Mouse (Mus musculus): ENCODE results near the gene Ksr1. TPM values are rescaled to one million over a fixed set of nuclear protein-coding genes. Genes with fewer than 3 reads are reported as not detected.

Ksr1 gene
- polyA plus RNA-seq, 1 experiment: 20.6 TPM

DNA sequence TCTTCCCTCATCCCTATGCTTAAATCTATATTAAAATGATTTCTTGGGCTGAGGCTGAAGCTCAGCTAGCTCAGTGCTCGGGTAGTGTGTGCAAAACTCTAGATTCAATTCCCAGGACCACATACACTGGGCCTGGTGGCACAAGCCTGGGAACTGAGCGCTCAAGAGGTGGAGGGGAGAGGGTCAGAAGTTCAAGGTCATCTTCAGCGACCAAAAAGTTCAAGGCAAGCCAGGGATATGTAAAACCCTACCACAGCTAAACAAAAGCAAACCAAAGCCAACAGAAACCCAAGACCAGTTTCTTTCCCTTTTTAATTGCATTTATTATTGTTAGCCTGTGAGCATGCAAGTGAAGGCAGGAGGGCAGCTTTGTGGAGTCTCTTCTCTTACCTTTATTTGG lies 4.1 kb upstream of the Ksr1 start:
- no peak for TF ChIP-seq POLR2A (IDR thresholded peaks at IDR 0.05; ENCODE audit: insufficient read length, low read depth)
- TF ChIP-seq MAX (IDR thresholded peaks at IDR 0.05; ENCODE audit: low read depth): no peak
- TF ChIP-seq POLR2AphosphoS2 (IDR thresholded peaks at IDR 0.05; ENCODE audit: insufficient read length, low read depth): no peak
- no peak for TF ChIP-seq E2F4 (IDR thresholded peaks at IDR 0.05; ENCODE audit: insufficient read depth)
- no peak for TF ChIP-seq CEBPB (IDR thresholded peaks at IDR 0.05; ENCODE audit: insufficient read depth, poor library complexity, severe bottlenecking)
- no peak for TF ChIP-seq TCF3 (IDR thresholded peaks at IDR 0.05; ENCODE audit: insufficient read length, low read depth)
- no peak for TF ChIP-seq MYOG (IDR thresholded peaks at IDR 0.05; ENCODE audit: control insufficient read depth in 1 of 3, insufficient read depth in 1 of 3, insufficient read length in 2 of 3, low read depth in 2 of 3)
- H3K4me3 ChIP-seq: no peak overlapping the region
- H3K79me2 ChIP-seq (ENCODE audit: control insufficient read depth, insufficient read depth): no peaks in the 10 kb centered on the region
- H3K4me2 ChIP-seq (ENCODE audit: low read depth): no peak overlapping the region
- H3K27me3 ChIP-seq (ENCODE audit: control insufficient read depth, insufficient read depth, insufficient read length): peaks cover 4% of the 10 kb centered on the region
- no peak overlapping the region for H3ac ChIP-seq (ENCODE audit: control insufficient read depth, insufficient read length)
- H3K36me3 ChIP-seq (ENCODE audit: control insufficient read depth, insufficient read depth): no peaks in the 10 kb centered on the region

DNA sequence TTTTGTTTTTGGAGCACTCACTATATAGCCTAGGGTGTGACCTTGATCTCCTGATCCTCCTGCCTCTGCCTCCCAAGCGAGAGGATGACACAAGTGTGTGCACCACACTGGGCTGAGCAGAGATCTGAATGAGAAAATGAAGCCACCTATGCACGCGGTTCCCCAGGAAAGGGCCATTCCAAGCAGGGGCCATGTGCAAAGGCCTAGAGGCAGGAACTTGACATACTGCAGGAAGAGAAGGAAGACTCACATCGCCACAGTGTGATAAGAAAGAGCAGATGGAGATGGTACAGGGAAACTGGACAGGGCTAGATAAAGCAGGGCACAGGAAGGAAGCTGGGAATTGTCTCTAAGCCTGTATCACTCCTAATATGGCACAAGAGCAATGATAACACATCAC lies 3.1 kb upstream of the Ksr1 start:
- no peaks in the 10 kb centered on the region for H3K36me3 ChIP-seq (ENCODE audit: control insufficient read depth, insufficient read depth)
- H3K27me3 ChIP-seq (ENCODE audit: control insufficient read depth, insufficient read depth, insufficient read length): no peaks in the 10 kb centered on the region
- no peak for TF ChIP-seq MAX (IDR thresholded peaks at IDR 0.05; ENCODE audit: low read depth)
- TF ChIP-seq CEBPB (IDR thresholded peaks at IDR 0.05; ENCODE audit: insufficient read depth, poor library complexity, severe bottlenecking): no peak
- TF ChIP-seq POLR2A (IDR thresholded peaks at IDR 0.05; ENCODE audit: insufficient read length, low read depth): no peak
- TF ChIP-seq USF1 (IDR thresholded peaks at IDR 0.05; ENCODE audit: low read depth): no peak
- TF ChIP-seq TCF12 (IDR thresholded peaks at IDR 0.05; ENCODE audit: insufficient read depth, poor library complexity, severe bottlenecking): no peak
- TF ChIP-seq MYOG (IDR thresholded peaks at IDR 0.05; ENCODE audit: control insufficient read depth in 1 of 3, insufficient read depth in 1 of 3, insufficient read length in 2 of 3, low read depth in 2 of 3): no peak
- no peak for TF ChIP-seq E2F4 (IDR thresholded peaks at IDR 0.05; ENCODE audit: insufficient read depth)
- no peak for TF ChIP-seq TCF3 (IDR thresholded peaks at IDR 0.05; ENCODE audit: insufficient read length, low read depth)
- no peak for TF ChIP-seq POLR2AphosphoS2 (IDR thresholded peaks at IDR 0.05; ENCODE audit: insufficient read length, low read depth)
- no peak for TF ChIP-seq MYOD1 (IDR thresholded peaks at IDR 0.05; ENCODE audit: control insufficient read depth in 1 of 3, insufficient read length in 2 of 3, low read depth in 2 of 3)
- TF ChIP-seq REST (IDR thresholded peaks at IDR 0.05; ENCODE audit: insufficient read depth, insufficient read length): no peak
- no peak for TF ChIP-seq SRF (IDR thresholded peaks at IDR 0.05; ENCODE audit: control insufficient read depth, insufficient read length, low read depth)
- no peak overlapping the region for H3K4me2 ChIP-seq (ENCODE audit: low read depth)
- no peaks in the 10 kb centered on the region for H3K79me2 ChIP-seq (ENCODE audit: control insufficient read depth, insufficient read depth)
- H3K4me3 ChIP-seq: no peak overlapping the region
- no peak overlapping the region for H3ac ChIP-seq (ENCODE audit: control insufficient read depth, insufficient read length)

DNA sequence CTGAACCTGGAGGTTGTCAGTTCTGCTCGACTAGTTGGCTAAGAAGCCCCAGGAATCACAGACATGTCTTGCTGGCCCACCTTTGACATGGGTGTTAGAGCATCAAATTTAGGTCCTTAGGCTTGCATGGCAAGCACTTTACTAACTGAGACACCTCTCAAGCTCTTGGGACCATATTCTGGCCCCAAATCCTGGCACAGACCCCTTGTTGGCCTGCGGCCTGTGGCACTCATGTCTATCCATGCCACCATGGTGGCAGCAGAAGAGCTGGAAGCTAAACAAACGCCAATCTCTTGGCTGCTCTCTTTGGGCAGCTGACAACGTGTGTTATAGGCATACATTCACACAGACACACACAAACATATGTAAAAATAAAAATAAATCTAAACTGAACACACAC lies 2.6 kb upstream of the Ksr1 start:
- Histone ChIP-seq H3K4me2 (ENCODE audit: low read depth) (no peak overlapping the region), H3ac (ENCODE audit: control insufficient read depth, insufficient read length) (no peak overlapping the region), H3K4me3 (no peak overlapping the region), H3K27me3 (ENCODE audit: control insufficient read depth, insufficient read depth, insufficient read length) (no peaks in the 10 kb centered on the region), H3K36me3 (ENCODE audit: control insufficient read depth, insufficient read depth) (no peaks in the 10 kb centered on the region), H3K79me2 (ENCODE audit: control insufficient read depth, insufficient read depth) (peaks cover under 1% of the 10 kb centered on the region)
- TF ChIP-seq REST (IDR thresholded peaks at IDR 0.05; ENCODE audit: insufficient read depth, insufficient read length): no peak
- TF ChIP-seq POLR2AphosphoS2 (IDR thresholded peaks at IDR 0.05; ENCODE audit: insufficient read length, low read depth): no peak
- TF ChIP-seq E2F4 (IDR thresholded peaks at IDR 0.05; ENCODE audit: insufficient read depth): no peak
- no peak for TF ChIP-seq USF1 (IDR thresholded peaks at IDR 0.05; ENCODE audit: low read depth)
- TF ChIP-seq MAX (IDR thresholded peaks at IDR 0.05; ENCODE audit: low read depth): no peak
- TF ChIP-seq POLR2A (IDR thresholded peaks at IDR 0.05; ENCODE audit: insufficient read length, low read depth): no peak
- no peak for TF ChIP-seq MYOD1 (IDR thresholded peaks at IDR 0.05; ENCODE audit: control insufficient read depth in 1 of 3, insufficient read length in 2 of 3, low read depth in 2 of 3)
- no peak for TF ChIP-seq TCF3 (IDR thresholded peaks at IDR 0.05; ENCODE audit: insufficient read length, low read depth)
- TF ChIP-seq MYOG (IDR thresholded peaks at IDR 0.05; ENCODE audit: control insufficient read depth in 1 of 3, insufficient read depth in 1 of 3, insufficient read length in 2 of 3, low read depth in 2 of 3): no peak
- TF ChIP-seq TCF12 (IDR thresholded peaks at IDR 0.05; ENCODE audit: insufficient read depth, poor library complexity, severe bottlenecking): no peak
- no peak for TF ChIP-seq SRF (IDR thresholded peaks at IDR 0.05; ENCODE audit: control insufficient read depth, insufficient read length, low read depth)
- no peak for TF ChIP-seq CEBPB (IDR thresholded peaks at IDR 0.05; ENCODE audit: insufficient read depth, poor library complexity, severe bottlenecking)

DNA sequence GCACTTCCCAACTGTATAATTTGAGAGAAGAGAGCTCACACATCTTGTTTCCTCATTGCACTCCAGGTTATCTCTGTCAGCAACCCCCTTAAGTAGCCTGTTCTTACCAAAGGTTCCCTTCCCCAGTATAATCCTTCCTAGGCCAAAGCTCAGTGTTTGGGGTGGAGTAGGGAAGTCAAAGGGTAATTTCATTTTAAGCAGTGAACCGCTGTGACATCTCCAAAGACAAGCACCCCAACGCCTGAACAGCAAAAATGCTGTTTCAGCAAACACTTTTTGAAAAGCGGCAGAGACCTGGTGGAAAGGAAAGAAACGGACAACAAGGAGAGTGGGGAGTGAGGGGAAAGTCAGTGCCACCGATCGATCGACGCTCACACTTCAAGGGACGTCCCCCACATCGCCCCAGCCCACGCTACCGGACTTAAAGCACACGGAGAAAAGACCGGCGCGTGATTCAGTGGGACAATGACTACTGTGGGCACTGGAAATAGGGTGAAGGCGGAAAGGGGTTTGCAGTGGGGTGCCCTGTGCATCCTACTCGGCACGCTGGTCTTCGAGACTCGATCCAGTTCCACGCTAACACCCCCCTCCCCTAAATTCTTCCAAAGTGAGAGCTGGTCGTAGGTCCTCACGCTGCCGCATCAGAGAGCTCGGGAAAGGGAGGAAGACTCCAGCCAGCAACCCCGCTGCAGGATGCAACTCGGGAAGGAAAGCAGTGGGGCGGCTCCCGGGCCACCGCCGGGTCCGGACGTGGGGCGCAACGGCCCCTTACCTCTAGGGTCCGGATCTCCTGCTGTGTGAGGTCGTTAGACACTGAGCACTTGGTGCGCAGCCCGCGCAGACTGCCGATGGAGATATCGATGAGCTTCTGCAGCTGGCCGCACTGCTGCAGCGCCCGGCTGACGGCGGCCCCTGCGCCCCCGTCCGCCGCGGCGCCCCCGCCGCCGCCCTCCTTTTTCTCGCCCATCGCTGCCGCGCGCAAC lies 633 bp downstream of the Ksr1 start:
- Histone ChIP-seq H3K36me3 (ENCODE audit: control insufficient read depth, insufficient read depth) (no peaks in the 10 kb centered on the region), H3K27me3 (ENCODE audit: control insufficient read depth, insufficient read depth, insufficient read length) (no peaks in the 10 kb centered on the region), H3ac (ENCODE audit: control insufficient read depth, insufficient read length) (peak overlapping the region; percentile 41), H3K4me2 (ENCODE audit: low read depth) (peak overlapping the region; percentile 81), H3K79me2 (ENCODE audit: control insufficient read depth, insufficient read depth) (peaks cover 13% of the 10 kb centered on the region), H3K4me3 (peak overlapping the region; percentile 89)
- no peak for TF ChIP-seq REST (IDR thresholded peaks at IDR 0.05; ENCODE audit: insufficient read depth, insufficient read length)
- no peak for TF ChIP-seq E2F4 (IDR thresholded peaks at IDR 0.05; ENCODE audit: insufficient read depth)
- TF ChIP-seq USF1 (IDR thresholded peaks at IDR 0.05; ENCODE audit: low read depth): no peak
- no peak for TF ChIP-seq TCF12 (IDR thresholded peaks at IDR 0.05; ENCODE audit: insufficient read depth, poor library complexity, severe bottlenecking)
- no peak for TF ChIP-seq MYOD1 (IDR thresholded peaks at IDR 0.05; ENCODE audit: control insufficient read depth in 1 of 3, insufficient read length in 2 of 3, low read depth in 2 of 3)
- TF ChIP-seq POLR2AphosphoS2 (IDR thresholded peaks at IDR 0.05; ENCODE audit: insufficient read length, low read depth): no peak
- no peak for TF ChIP-seq POLR2A (IDR thresholded peaks at IDR 0.05; ENCODE audit: insufficient read length, low read depth)
- no peak for TF ChIP-seq MAX (IDR thresholded peaks at IDR 0.05; ENCODE audit: low read depth)
- no peak for TF ChIP-seq MYOG (IDR thresholded peaks at IDR 0.05; ENCODE audit: control insufficient read depth in 1 of 3, insufficient read depth in 1 of 3, insufficient read length in 2 of 3, low read depth in 2 of 3)
- no peak for TF ChIP-seq CEBPB (IDR thresholded peaks at IDR 0.05; ENCODE audit: insufficient read depth, poor library complexity, severe bottlenecking)
- no peak for TF ChIP-seq SRF (IDR thresholded peaks at IDR 0.05; ENCODE audit: control insufficient read depth, insufficient read length, low read depth)
